Comparison of ENCODE assay signal across 8 mouse cellular contexts in genomic region chr19:8770567-8771270, GRCm38 (mm10). TPM values are rescaled to one million over a fixed set of nuclear protein-coding genes. Genes with fewer than 3 reads are reported as not detected.
DNase-seq lines count a peak whose midpoint lies in the region; ATAC-seq and TF ChIP-seq lines count a peak whose summit lies in the region.

Tmem223 (plus strand) TSS chr19:8770996.

- H3K9ac ChIP-seq in forebrain, embryonic 12.5 days, result peak within 1 kb of the TSS; percentile 93
- H3K9ac ChIP-seq in heart, embryonic 15.5 days, result peak within 1 kb of the TSS; percentile 83
- H3K9ac ChIP-seq in liver, embryonic 12.5 days, result peak within 1 kb of the TSS; percentile 80

- peaks cover 65% of the 10 kb centered on the region for H3K36me3 ChIP-seq in forebrain, embryonic 12.5 days (replicated peaks)
- H3K36me3 ChIP-seq in heart, embryonic 15.5 days, result peaks cover 51% of the 10 kb centered on the region
- H3K36me3 ChIP-seq in liver, embryonic 12.5 days, result peaks cover 75% of the 10 kb centered on the region
- H3K36me3 ChIP-seq in myocyte (ENCODE audit: control insufficient read depth, insufficient read depth), result peaks cover 42% of the 10 kb centered on the region

- peaks cover 33% of the 10 kb centered on the region for H3K4me1 ChIP-seq in forebrain, embryonic 12.5 days
- H3K4me1 ChIP-seq in heart, embryonic 15.5 days (replicated peaks), result peaks cover 28% of the 10 kb centered on the region
- H3K4me1 ChIP-seq in liver, embryonic 12.5 days, result peaks cover 41% of the 10 kb centered on the region

- H3K9me3 ChIP-seq in forebrain, embryonic 12.5 days, result peaks cover 2% of the 10 kb centered on the region; the same call in 1 of the 2 replicates
- no peaks in the 10 kb centered on the region for H3K9me3 ChIP-seq in heart, embryonic 15.5 days (replicated peaks)
- no peaks in the 10 kb centered on the region for H3K9me3 ChIP-seq in liver, embryonic 12.5 days (replicated peaks)

- peak within 1 kb of the TSS; percentile 70 for H3K4me2 ChIP-seq in forebrain, embryonic 12.5 days
- peak within 1 kb of the TSS; percentile 72 for H3K4me2 ChIP-seq in heart, embryonic 15.5 days
- H3K4me2 ChIP-seq in liver, embryonic 12.5 days, result peak within 1 kb of the TSS; percentile 99
- peak within 1 kb of the TSS; percentile 70 for H3K4me2 ChIP-seq in myocyte (ENCODE audit: low read depth)

- H3K27me3 ChIP-seq in forebrain, embryonic 12.5 days, result no peaks in the 10 kb centered on the region
- no peaks in the 10 kb centered on the region for H3K27me3 ChIP-seq in heart, embryonic 15.5 days
- H3K27me3 ChIP-seq in liver, embryonic 12.5 days (replicated peaks), result no peaks in the 10 kb centered on the region
- no peaks in the 10 kb centered on the region for H3K27me3 ChIP-seq in myocyte (ENCODE audit: control insufficient read depth, insufficient read depth, insufficient read length)

- H3K79me2 ChIP-seq in myocyte (ENCODE audit: control insufficient read depth, insufficient read depth), result peaks cover 18% of the 10 kb centered on the region

- H3K4me3 ChIP-seq in forebrain, embryonic 12.5 days (replicated peaks), result peak within 1 kb of the TSS; percentile 77
- peak within 1 kb of the TSS; percentile 72 for H3K4me3 ChIP-seq in heart, embryonic 15.5 days
- peak within 1 kb of the TSS; percentile 76 for H3K4me3 ChIP-seq in liver, embryonic 12.5 days
- H3K4me3 ChIP-seq in myocyte, result peak within 1 kb of the TSS; percentile 56

- peak; percentile 72 for TF ChIP-seq POLR2A in myocyte (IDR thresholded peaks at IDR 0.05; ENCODE audit: insufficient read length, low read depth)

- ATAC-seq in forebrain, embryonic 12.5 days (ENCODE audit: low FRiP score), result peak; percentile 63
- ATAC-seq in heart, embryonic 15.5 days (replicated peaks; ENCODE audit: insufficient number of reproducible peaks, insufficient read depth, low FRiP score, low read depth), result 0 out of 2 replicates have a peak, but pooled peaks have one; percentile 6
- ATAC-seq in liver, embryonic 12.5 days, result peak; percentile 32; the same call in 1 of the 2 replicates

- peak within 1 kb of the TSS; percentile 93 for H3K27ac ChIP-seq in forebrain, embryonic 12.5 days
- peak within 1 kb of the TSS; percentile 86 for H3K27ac ChIP-seq in heart, embryonic 15.5 days
- H3K27ac ChIP-seq in liver, embryonic 12.5 days, result peak within 1 kb of the TSS; percentile 87

- DNase-seq in CD4-positive helper T cell, adult 2 months (ENCODE audit: low read depth, low spot score), result peak; percentile 90
- DNase-seq in c-Kit-positive CD71-positive TER-119-positive erythroid progenitor cells, embryonic 14.5 days (ENCODE audit: low spot score), result peak; percentile 71
- peak; percentile 89 for DNase-seq in kidney, postnatal 14 days
- DNase-seq in spleen, postnatal 4 days (ENCODE audit: low spot score in 2 of 2), result peak; percentile 79 to 90

- H3ac ChIP-seq in myocyte (ENCODE audit: control insufficient read depth, insufficient read length), result peak within 1 kb of the TSS; percentile 10

- WGBS in forebrain, embryonic 12.5 days, result 19% methylated on average over 29 of the region's 29 CpGs
- 13% methylated on average over 29 of the region's 29 CpGs for WGBS in heart, embryonic 15.5 days
- 9% methylated on average over 29 of the region's 29 CpGs for WGBS in liver, embryonic 12.5 days (ENCODE audit: insufficient replicate concordance)

TF ChIP-seq in myocyte, 11 proteins besides CTCF, POLR2A, EP300 and RAD21:
- TF ChIP-seq POLR2AphosphoS2 (IDR thresholded peaks at IDR 0.05; ENCODE audit: insufficient read length, low read depth), result peak; percentile 89
- no peak for TF ChIP-seq MAX (IDR thresholded peaks at IDR 0.05; ENCODE audit: low read depth)
- TF ChIP-seq CEBPB (IDR thresholded peaks at IDR 0.05; ENCODE audit: insufficient read depth, poor library complexity, severe bottlenecking), result no peak
- TF ChIP-seq MYOG (IDR thresholded peaks at IDR 0.05; ENCODE audit: control insufficient read depth in 1 of 3, insufficient read depth in 1 of 3, insufficient read length in 2 of 3, low read depth in 2 of 3), result no peak

RNA-seq across cellular contexts. Expression of gene Tmem223, which starts in this region (rescaled TPM):
- polyA plus RNA-seq in forebrain, embryonic 12.5 days (2016; fragmentation: Nextera tagmentation; extraction: Ambion mirVana), result 203 and 210 TPM in 2 replicates
- 154 and 157 TPM in 2 replicates for polyA plus RNA-seq in heart, embryonic 15.5 days (2015; fragmentation: Nextera tagmentation; extraction: Ambion mirVana)
- polyA plus RNA-seq in liver, embryonic 12.5 days (2016; fragmentation: Nextera tagmentation; extraction: Ambion mirVana), result 77.4 and 80.0 TPM in 2 replicates
- 59.4 TPM for polyA plus RNA-seq in myocyte (2012; fragmentation: generic; extraction: Trizol)

Comparison
In these comparisons a context has a peak if more than half of its experiments do, and no peak if none do; other contexts are left out.
1. Peak in every context shown above with its lines: DNase-seq, ATAC-seq, H3K4me3 ChIP-seq and H3K27ac ChIP-seq.
2. ATAC-seq: peak in every context shown above with its lines; median percentile 63 in forebrain, embryonic 12.5 days; 32 in liver, embryonic 12.5 days; 6 in heart, embryonic 15.5 days.